In genomic region chr5:3267021-3267420, GRCm38 (mm10) we compare ENCODE assay signal across 19 mouse cellular contexts.
DNase-seq lines count a peak whose midpoint lies in the region; ATAC-seq and TF ChIP-seq lines count a peak whose summit lies in the region.
"Had no signal": no experiment of that assay in that cellular context is flagged by ENCODE, and none has a peak within 500 bp of the region (broad histone marks: within the 10 kb centered on the region; RNA-seq: fewer than 3 reads in every experiment).

No protein-coding gene starts in this region.

- no peak overlapping the region for H3K9ac ChIP-seq in heart, embryonic 12.5 days
- H3K9ac ChIP-seq in liver, adult 2 months (ENCODE audit: low read depth, low read length) = no peak overlapping the region
- H3K9ac ChIP-seq in liver, embryonic 12.5 days = no peak overlapping the region

- H3K79me2 ChIP-seq in liver, adult 2 months (ENCODE audit: control insufficient read depth, insufficient read depth, low read length) = no peaks in the 10 kb centered on the region

- no peaks in the 10 kb centered on the region for H3K36me3 ChIP-seq in heart, embryonic 12.5 days
- no peaks in the 10 kb centered on the region for H3K36me3 ChIP-seq in liver, adult 2 months (ENCODE audit: control insufficient read depth, insufficient read depth, low read length)
- no peaks in the 10 kb centered on the region for H3K36me3 ChIP-seq in liver, embryonic 12.5 days
- H3K36me3 ChIP-seq: G1E had no signal

- ATAC-seq in heart, embryonic 12.5 days (ENCODE audit: insufficient number of reproducible peaks, low FRiP score) = no peak
- no peak for ATAC-seq in liver, embryonic 12.5 days
- ATAC-seq: activated CD4-positive, CD25-positive, alpha-beta regulatory T cell, adult 4 months; CD4-positive, CD25-positive, alpha-beta regulatory T cell, adult 4 months; Patski had no signal

- no peak for TF ChIP-seq CTCF in liver, adult 2 months (IDR thresholded peaks at IDR 0.05; ENCODE audit: low read depth, low read length)

- H3K4me1 ChIP-seq in heart, embryonic 12.5 days (replicated peaks) = no peaks in the 10 kb centered on the region
- peaks cover 4% of the 10 kb centered on the region; the same call in 1 of the 2 replicates for H3K4me1 ChIP-seq in liver, adult 2 months (ENCODE audit: control insufficient read depth, insufficient read depth, low read length)
- no peaks in the 10 kb centered on the region for H3K4me1 ChIP-seq in liver, embryonic 12.5 days

- TF ChIP-seq POLR2A in liver, adult 2 months (IDR thresholded peaks at IDR 0.05; ENCODE audit: extremely low read depth, insufficient read depth, low read length) = no peak

- H3K9me3 ChIP-seq in heart, embryonic 12.5 days (replicated peaks) = no peaks in the 10 kb centered on the region
- H3K9me3 ChIP-seq in liver, embryonic 12.5 days (replicated peaks) = no peaks in the 10 kb centered on the region
- H3K9me3 ChIP-seq: G1E had no signal

- H3K27ac ChIP-seq in heart, embryonic 12.5 days (ENCODE audit: poor library complexity, severe bottlenecking) = no peak overlapping the region
- H3K27ac ChIP-seq in liver, adult 2 months (replicated peaks; ENCODE audit: insufficient read depth, low read depth, low read length) = no peak overlapping the region
- H3K27ac ChIP-seq in liver, embryonic 12.5 days = no peak overlapping the region

- 77% methylated on average over 5 of the region's 5 CpGs for WGBS in heart, embryonic 12.5 days
- 34% methylated on average over 5 of the region's 5 CpGs for WGBS in liver, adult 2 months
- WGBS in liver, embryonic 12.5 days (ENCODE audit: insufficient replicate concordance) = 66% methylated on average over 5 of the region's 5 CpGs

- peak; percentile 66 for DNase-seq in heart, adult 11 months
- DNase-seq in liver, adult 2 months (ENCODE audit: extremely low read depth, low read depth, low spot score) = peak; percentile 72
- DNase-seq: adrenal gland, adult 2 months; adrenal gland, adult 8-10 months; adrenal gland, postnatal 10 days; adrenal gland, postnatal 14 days; adrenal gland, postnatal 25 days; adrenal gland, postnatal 36 days; B cell, adult 2 months; cerebellum, adult 11 months; cerebellum, adult 11-12 months; cerebellum, adult 18-20 months had no signal

- H3K4me2 ChIP-seq in heart, embryonic 12.5 days = no peak overlapping the region
- no peak overlapping the region for H3K4me2 ChIP-seq in liver, embryonic 12.5 days

- no peak overlapping the region for H3K4me3 ChIP-seq in heart, embryonic 12.5 days
- H3K4me3 ChIP-seq in liver, adult 2 months (ENCODE audit: insufficient read depth, low read depth, low read length) = no peak overlapping the region
- no peak overlapping the region for H3K4me3 ChIP-seq in liver, embryonic 12.5 days

- no peaks in the 10 kb centered on the region for H3K27me3 ChIP-seq in heart, embryonic 12.5 days (replicated peaks)
- no peaks in the 10 kb centered on the region for H3K27me3 ChIP-seq in liver, adult 2 months (ENCODE audit: control insufficient read depth, insufficient read depth, low read length)
- no peaks in the 10 kb centered on the region for H3K27me3 ChIP-seq in liver, embryonic 12.5 days (replicated peaks)
- H3K27me3 ChIP-seq: CH12.LX, Patski had no signal
